17 mouse cellular contexts compared by ENCODE assay signal in genomic region chr5:45286454-45286853, GRCm38 (mm10).
"Had no signal": no experiment of that assay in that cellular context is flagged by ENCODE, and none has a peak within 500 bp of the region (broad histone marks: within the 10 kb centered on the region; RNA-seq: fewer than 3 reads in every experiment).

No protein-coding gene starts in this region.

- H3K36me3 ChIP-seq: liver, embryonic 15.5 days; lung, embryonic 15.5 days; midbrain, embryonic 13.5 days; midbrain, embryonic 15.5 days; neural tube, embryonic 12.5 days; stomach, embryonic 15.5 days had no signal

- H3K27me3 ChIP-seq: liver, embryonic 15.5 days; lung, embryonic 15.5 days; megakaryocyte, embryonic 14.5 days; midbrain, embryonic 13.5 days; midbrain, embryonic 15.5 days; neural tube, embryonic 12.5 days; stomach, embryonic 15.5 days had no signal

- H3K4me2 ChIP-seq: liver, embryonic 15.5 days; lung, embryonic 15.5 days; midbrain, embryonic 11.5 days; midbrain, embryonic 13.5 days; midbrain, embryonic 15.5 days; neural tube, embryonic 12.5 days; stomach, embryonic 15.5 days had no signal

- H3K4me3 ChIP-seq: liver, embryonic 15.5 days; lung, embryonic 15.5 days; megakaryocyte, embryonic 14.5 days; midbrain, embryonic 13.5 days; midbrain, embryonic 15.5 days; neural tube, embryonic 12.5 days; stomach, embryonic 15.5 days had no signal

- H3K4me1 ChIP-seq: liver, embryonic 15.5 days; lung, embryonic 15.5 days; stomach, embryonic 15.5 days had no signal

- DNase-seq: liver, postnatal 0 days; lung, postnatal 10 days; lung, postnatal 36 days; right cerebral cortex, postnatal 14 days; thymus, adult 2 months; thymus, postnatal 25 days; thymus, postnatal 4 days had no signal

- ATAC-seq: liver, postnatal 0 days; midbrain, embryonic 13.5 days; midbrain, embryonic 15.5 days had no signal

- H3K9ac ChIP-seq: liver, embryonic 15.5 days; liver, postnatal 0 days; lung, embryonic 15.5 days; midbrain, embryonic 13.5 days; midbrain, embryonic 15.5 days; neural tube, embryonic 12.5 days; stomach, embryonic 15.5 days had no signal

- H3K27ac ChIP-seq: liver, embryonic 15.5 days; lung, embryonic 15.5 days; macrophage; midbrain, embryonic 13.5 days; midbrain, embryonic 15.5 days; neural tube, embryonic 12.5 days; stomach, embryonic 15.5 days; stomach, postnatal 0 days had no signal

- H3K9me3 ChIP-seq: liver, embryonic 15.5 days; lung, embryonic 15.5 days; megakaryocyte, embryonic 14.5 days; midbrain, embryonic 13.5 days; midbrain, embryonic 15.5 days; neural tube, embryonic 12.5 days; stomach, embryonic 15.5 days had no signal
